Mouse (Mus musculus) ovary, postnatal 36 days (tissue): ENCODE data around the gene Dgkz.

Source experiments
- DNase-seq: peaks from one replicate; pipeline ENCODE4 v3.0.0; 2022; ENCODE audit warnings: low spot score, mixed read lengths

The Dgkz gene

DNA sequence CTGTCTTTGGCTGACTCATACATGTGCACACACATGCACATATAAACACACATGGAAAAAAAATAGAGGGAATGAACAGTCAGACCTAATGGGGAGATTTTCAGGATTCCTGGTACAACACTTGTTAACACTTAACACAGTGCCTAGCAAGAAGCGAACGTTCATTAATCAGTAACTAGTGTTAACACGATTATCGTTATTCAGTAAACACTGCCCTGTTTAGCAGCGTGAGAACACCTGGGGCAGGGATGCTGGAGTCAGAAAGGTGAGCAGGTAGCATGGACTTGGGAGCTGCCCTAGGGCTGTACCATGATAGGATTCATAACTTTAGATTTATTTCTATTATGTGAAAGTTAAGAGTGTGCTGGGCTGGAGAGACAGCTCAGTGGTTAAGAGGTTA is 20.3 kb upstream of the Dgkz start:
- DNase-seq = no peak

DNA sequence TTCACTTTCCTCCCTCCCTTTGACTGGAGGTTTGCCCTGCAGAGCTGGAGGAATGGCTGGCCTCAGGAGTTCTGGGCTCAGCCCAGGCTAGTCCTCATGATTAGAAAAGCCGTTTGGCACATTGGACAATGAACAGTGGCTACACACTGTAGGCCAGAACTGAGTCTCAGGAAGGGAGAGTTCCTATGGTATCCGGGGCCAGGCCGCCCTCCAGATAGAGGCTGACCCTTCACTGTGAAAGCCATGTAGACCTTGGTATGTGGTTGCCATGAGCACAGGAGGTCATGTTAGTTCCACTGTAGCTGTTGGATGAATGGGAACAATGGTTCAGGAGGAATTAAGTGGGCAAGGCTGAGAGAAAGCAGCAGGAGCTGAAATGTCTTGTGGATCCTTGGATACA is 17.7 kb upstream of the Dgkz start:
- DNase-seq = no peak

DNA sequence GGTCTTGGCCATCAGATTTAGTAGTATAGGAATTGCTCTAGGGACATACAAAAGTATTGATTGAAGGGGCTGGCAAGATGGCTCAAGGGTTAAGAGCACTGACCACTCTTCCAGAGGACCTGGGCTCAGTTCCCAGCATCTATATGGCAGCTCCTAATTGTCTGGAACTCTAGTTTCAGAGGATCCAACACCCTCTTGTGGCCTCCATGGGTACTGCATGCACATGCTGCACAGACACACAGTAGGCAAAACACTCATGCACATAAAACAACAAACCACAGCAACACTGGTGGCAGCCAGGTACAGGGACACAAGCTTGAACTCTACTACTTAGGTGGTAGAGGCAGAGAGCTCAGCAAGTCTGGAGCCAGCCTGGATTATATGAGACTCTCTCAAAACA is 14.1 kb upstream of the Dgkz start:
- DNase-seq = no peak

DNA sequence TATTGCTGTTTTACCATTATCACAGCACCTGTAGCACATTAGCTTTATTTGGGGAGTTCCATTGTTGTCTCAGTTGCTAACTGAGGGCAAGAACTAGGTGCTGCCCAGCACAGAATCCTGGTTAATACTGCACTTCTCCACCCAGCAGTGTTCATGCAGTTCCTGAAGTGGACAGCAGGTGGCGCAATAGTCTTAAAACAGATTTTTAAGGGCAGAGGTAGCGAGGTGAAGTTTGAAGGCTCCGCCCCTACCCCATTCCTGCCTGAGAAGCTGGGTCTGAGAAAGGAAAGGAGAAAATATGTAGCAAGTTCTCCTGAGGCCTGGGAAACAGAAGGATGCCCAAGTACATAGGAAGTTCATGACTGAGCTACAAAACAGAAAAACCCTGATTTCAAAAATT is 11.9 kb upstream of the Dgkz start:
- peak; percentile 77 for DNase-seq

DNA sequence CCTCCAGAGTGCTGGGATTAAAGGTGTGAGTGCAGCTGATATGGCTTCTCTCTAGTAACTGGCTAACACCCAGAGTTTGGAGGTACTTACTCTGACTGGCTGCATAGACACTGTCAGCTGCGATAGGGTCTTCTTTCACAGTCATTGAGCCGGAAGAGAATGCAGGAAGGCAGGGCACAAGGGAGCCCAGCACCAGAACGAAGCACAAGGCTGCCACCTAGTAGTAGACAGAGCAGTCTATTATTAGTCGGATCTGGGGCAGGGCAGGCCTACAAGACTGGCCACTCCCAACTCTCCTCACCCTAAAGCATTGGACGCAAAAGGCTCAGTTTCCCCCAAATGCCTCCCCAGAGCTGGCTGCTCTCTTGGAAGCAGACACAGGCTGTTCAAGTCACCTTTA is 10.4 kb upstream of the Dgkz start:
- no peak for DNase-seq

DNA sequence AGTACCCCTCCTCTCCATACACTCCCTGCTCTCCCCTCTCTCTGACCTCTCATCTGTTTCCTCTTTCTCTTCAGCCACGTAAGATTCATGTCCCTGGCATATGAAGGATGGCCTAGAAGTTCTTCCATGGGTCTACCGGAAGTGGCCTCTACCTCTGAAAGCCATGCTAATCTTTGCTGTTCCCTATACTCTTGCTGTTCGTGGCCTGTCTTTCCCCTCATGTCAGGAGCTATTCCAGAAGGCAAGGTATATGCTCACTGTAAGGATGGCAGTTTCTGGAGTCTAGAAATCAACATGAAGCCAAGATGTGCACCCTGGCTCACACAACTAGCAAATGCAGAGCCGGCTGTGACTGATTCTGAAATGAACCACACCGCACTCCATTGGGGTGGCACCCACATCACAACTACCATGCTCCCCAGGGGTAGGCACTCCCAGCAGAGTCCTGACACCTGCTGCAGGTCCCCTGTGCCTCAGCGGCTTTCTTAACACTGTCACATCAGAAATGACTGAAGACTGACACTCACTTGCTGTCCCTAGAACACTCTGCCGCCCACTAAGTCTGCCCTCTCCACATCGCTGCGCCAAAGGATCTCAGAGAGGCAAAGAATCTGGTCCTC is 9.4 kb upstream of the Dgkz start:
- DNase-seq = no peak

DNA sequence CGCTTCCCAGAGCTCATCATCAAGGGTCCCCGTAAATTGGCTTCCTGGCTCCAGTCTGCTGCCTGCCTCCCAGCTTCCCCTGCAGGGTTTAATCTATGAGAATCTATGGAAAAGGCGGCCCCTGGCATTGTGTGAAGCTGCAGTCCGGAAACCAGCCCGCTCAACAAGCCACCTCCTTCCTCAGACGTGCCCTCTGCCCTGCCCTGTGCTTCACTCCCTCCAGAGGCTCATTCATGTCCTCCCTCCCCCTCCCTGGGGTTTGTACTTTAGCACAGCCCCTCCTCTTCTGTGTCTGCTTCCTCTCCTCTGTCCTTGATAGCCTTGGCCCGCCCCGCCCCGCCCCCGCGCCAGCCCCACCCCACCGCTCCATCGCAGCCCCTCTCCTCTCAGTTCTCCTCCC is 8.8 kb upstream of the Dgkz start:
- DNase-seq = peak; percentile 55

DNA sequence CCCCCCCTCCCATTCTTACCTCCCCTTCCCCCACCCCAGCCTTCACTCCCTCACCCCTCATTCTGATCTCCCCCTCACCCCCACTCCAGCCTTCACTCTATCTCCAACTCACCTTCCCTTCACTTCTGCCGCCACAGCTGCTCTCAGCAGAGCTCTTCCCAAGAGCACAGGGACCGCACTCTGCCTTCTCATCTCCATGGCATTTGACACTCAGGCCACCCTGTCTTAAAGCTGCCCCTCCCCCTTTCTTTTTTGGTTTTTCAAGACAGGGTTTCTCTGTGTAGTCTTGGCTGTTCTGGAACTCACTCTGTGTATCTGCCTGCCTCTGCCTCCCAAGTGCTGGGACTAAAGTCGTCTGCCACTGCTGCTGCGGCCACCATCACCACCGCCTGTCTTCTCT is 5.2 kb upstream of the Dgkz start:
- no peak for DNase-seq

DNA sequence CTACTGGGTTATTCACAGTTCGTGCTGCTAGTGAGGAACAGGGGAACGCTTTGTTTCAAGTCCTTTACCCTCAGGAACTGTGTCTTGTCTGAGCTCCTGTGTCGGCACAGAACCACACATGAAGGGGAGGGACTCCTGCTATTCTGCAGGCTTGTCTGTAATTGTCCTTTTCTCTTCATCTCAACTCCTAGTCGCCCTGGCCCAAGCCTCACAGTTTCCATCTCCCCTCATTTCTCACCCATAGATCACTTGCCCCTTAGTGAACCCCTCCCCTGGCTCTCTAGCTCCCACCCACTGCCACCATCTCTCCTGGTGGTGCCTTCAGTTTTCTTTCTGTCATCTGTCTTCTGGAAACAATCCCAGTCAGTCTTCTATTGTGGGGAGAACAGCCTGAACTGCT is 4.6 kb upstream of the Dgkz start:
- no peak for DNase-seq

DNA sequence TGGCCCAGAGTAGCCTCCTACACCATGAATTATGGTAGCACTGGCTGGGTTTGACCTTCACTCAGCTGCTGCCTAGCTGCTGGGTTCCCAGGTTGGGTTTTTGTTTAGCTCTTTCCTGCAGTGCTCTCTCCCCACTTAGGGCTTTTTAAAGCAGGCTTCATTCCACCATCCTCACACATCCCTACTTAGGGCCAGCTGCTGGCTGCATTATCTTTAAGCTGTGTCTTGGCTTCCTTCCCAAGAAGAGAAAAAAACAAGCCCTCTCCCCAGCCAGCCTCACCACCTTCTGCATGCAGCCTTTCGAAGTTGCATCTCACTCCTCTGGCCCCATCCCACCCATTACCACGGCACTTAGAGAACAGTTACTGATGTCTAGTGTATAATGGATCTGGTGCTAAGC is 2.9 kb upstream of the Dgkz start:
- DNase-seq = no peak

DNA sequence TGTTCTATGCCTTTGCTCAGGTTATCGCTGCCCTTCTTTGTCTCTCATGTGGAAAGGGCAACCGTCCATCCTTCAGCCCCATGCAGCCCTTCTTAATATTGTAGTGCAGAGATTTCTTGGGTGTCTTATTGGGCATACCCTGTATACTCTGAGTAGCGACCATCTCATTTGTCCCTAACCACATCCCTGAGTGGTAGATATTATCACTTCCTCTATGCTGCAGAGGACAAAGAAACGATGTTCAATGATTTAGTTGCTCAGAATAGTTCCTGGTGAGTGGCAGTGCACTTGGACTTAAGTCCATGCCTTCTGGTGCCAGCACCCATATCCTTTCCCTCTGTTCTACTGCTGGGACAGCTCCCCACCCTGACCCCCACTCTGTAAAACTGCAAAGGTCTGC is 2.3 kb upstream of the Dgkz start:
- DNase-seq = no peak

DNA sequence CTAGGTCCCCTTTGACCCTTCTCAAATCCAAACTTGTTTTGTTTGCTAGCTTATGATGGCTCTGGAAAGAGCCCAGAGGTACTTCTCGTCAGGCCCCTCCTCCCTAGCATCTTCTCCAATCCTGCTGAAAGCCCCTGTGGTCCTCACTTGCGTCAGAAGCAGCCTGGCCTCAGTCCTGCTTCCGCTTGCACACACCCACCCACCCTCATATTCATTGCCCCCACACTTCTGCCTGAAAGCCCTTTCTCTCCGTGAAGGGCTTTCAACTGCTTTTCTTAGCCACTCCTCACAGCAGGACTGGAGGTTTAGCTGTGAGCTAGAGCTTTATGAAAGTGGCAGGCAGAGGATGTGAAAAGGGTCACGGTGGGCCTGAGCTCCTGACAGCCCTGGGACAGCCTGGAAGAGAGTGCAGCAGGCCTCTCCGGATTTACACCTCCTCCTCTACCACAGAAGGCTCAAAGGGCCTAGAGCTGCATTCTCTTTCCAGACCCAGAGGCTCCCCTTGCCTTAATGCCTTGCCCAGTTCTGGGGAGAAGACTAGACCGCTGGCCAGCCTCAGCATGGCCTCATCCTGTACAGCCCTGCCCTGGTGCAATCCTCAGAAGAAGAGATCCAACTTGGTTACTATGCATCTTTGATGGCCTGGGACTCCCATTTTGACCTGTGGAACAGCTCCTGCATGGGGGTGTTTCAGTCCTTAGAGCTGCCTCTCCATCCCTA is 2.1 kb downstream of the Dgkz start:
- no peak for DNase-seq

DNA sequence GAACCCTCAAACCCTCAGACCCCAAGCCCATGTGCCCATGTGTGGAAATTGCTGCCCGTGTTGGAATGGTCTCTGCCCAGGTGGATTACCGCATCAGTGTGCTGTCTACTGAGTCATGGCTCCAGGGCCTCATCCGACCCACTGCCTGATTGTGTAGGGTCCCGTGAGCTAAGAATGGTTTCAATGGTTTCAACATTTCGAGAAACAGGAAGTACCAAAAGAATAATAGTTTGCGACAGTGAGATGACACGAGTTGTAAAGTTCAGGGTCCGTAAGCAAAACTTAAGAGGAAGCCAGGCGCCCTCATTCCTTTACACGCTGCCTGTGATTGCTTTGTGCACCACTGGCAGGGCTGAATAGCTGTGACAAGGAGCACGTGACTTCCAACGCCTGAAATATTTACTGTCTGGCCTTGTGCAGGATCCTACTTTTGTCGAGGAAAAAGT is 3.5 kb downstream of the Dgkz start:
- no peak for DNase-seq

DNA sequence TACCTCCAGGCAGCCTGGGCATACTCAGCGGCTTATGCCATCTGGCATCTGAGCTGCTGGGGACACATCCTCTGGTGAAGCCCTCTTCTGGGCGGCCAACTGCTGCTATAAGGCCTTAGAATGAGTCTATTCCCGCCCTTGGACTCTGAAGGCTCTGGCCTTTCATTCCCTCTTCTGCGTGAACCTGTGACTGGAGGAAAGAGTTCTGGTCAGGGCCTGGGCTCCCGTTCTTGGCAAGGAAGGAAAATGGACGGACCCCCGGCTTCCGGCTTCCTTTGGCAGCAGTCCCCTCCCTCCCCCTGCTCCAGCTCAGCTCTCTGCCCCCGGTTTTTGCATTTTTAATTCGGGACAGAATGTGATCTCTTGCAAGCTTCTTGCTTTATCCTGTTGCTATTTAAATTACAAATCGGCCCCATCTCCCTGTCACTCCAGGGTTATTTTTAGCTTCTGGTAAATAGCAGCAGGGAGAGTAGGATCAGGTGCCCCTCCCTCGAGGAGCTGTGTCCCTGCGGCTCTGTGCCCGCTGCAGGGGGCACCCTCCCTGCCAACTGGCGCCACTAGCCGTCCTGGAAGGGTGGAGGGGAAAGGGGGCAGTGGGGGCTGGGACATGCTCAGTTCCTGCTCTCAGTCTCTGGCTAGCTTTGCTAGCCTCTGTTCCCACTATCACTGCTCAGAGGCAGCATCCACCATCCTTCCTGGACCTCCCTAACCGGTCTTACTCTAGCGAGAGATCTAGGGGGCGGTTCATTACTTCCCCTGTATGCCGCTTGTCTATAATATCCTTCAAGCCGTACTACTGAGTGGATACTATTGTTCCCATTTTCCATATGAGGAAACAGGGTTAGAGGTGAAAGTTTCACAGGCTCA is 4.2 kb downstream of the Dgkz start:
- no peak for DNase-seq

DNA sequence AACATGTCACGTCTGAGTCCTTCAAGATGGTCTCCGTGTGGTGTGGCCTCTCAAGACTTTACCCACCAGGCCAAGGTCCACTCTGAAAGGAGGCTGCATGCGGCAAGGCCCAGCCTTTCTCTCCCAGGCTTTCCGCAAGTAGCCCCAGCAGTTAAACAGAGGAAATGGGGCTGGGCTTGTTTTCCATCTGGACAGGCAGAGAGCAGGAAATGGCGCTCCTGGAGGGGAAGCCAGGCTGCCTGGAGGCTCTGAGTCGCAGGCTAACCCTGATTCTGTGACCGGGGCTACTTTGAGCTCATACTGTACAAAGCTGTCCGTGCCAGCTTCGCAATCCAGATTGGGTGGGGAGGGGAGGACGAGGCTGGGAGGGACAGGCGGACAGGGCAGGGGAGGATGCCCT is 7.7 kb downstream of the Dgkz start:
- no peak for DNase-seq

DNA sequence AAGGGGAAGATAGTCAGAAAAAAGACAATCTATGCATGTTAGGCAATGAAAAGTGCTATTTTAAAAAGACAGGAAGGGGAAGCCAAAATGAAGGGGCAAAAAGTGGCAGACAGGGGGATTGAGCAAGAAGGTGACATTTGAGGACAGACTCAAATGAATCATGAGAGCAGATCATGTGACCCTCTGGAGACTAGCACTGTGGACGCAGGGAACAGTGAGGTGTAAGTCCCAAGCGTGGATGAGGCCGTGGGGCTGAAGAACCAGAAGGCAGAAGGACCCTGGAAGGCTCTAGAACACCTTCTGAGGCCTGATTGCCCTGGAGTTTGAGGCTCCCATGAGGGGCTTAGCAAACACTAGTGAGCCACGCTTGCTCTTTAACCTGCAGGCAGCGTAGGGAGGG is 9.3 kb downstream of the Dgkz start:
- no peak for DNase-seq

DNA sequence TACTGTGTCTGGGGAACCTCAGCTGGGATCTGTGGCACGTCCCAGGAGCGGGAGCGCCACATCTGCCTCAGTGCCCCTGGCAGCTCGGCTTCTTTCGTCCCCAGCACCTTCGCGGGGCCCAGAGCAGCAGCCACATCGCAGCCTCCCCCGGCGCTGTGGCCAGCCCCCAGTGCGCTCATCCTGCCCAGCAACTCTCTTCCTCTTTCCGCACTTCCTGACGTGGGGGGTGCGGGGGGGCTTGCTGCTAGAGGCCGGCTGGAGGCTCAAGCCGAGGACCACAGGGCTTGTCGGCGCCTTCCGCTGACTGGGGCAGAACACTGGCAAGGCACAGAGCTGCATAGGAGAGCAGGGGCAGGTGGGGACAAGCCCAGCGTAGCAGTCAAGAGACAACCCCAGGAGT is 10.2 kb downstream of the Dgkz start:
- DNase-seq = no peak

DNA sequence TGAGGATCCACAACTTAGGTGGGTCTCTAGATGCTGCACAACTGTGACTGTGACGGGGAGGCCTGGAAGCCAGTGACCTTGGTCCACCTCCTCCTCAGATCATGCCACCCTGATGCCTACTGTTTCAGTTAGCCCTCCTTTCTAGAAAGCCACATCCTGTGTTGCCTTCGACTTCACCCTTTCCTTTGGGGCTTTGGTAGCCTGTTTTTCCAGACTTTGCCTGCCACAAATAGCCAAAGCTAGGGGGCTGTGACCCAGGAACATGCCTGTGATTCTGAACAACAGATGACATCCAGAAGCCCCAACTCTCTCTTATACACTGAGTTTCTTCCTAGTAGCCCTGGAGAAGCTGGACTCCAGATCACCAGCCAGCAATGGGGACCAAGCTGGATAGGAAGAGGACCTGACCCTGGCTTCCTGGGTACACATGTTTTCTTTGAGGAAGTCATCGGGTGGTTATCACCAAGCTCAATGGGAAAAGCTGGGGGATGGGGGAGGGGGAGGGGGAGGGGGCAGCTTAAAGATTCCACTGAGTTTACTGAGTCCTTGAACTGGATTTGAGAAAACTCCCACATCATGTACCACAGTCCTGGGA is 11.0 kb downstream of the Dgkz start:
- no peak for DNase-seq

DNA sequence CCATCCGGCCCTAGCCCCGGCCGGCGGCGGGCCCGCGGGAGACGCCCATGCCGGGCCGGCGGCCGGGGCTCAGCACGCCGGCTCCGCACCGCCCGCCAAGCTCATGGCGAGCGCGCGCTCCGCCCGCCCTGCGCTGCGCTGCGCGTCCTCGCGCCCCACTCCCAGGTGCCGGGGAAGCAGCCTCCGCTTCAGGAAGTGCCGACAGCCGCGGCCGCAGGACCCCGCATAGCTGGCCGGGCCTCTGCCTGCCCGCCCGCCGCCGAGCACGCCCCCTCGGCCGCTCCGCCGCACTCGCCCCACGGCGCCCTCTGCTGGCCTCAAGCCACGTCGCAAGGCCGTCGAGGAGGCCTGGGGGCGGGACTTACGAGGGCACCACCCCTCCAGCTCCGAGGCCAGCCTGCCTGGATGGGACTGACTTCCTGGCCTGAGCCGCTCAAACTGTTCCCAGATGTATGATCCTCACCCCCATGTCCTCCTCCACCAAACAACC is 12.2 kb downstream of the Dgkz start:
- peak; percentile 98 for DNase-seq

DNA sequence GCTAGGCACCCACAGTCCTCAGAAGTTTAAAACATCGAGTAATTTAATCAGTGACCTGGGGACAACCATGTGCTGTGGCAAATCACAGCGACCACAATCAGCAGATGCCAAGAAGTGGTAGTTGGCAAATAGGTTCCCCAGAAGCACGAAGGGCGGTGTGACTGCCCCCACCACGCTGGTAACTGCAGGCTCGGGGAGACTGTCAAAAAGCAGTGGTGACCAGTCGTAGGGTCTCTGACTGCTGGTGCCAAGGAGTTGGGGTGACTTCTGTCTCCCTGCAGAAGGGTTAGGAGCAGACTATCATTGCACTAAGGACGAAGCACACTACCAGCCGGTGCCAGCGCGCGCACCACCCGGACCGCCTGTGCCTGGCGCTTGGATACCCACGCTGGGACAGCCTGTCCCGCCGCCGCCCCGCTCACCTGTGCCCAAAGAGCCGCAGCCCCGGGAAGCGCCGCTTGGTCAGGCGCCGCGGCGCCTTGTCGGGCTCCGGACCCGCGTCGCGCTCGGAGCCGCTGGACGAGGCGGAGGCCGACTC is 12.7 kb downstream of the Dgkz start:
- DNase-seq = no peak

DNA sequence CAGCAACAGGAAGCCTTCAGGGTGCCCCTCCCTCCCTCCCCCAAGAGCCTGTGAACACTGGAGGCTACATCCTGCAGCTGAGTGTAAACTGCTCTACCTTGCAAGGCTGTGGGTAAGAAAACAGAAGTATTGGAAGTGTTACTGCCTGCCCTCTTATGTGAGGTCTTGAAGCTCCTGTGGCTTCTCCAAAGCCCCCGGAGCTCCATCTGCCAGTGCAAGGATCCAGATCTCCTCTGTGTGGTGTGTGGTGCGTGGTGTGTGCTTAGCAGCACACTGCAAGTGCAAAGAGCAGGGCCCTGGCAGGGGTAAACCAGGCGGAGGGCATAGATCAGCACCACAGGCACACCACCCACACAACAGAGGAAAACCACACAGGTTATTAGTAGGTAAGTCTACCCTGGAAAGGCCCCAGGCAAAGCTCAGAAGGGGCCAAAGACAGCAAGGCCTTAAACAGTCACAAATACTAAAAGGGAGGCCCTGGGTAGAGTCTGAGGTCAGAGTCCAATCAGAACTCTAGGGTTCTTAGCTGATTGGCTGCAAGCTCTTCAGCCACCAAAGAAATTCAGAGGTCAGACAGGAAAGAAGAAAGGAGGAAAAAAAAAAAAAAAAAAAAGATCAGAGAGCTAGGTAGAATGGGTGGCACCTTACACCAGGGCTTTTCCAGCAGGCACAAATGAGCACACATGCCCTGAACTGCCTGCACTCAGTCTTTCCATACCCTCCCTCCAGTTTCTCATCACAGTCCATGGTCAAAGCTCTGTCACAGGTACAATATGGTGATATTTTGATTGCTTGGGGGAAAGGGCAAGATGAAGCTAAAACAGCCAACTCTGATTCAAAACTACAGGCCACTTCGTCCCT is 13.5 kb downstream of the Dgkz start:
- no peak for DNase-seq
